Mouse (Mus musculus) left cerebral cortex, postnatal 36 days (tissue): ENCODE data around the gene Dpagt1. TPM values are rescaled to one million over a fixed set of nuclear protein-coding genes. Genes with fewer than 3 reads are reported as not detected.
"Not testable (repeated sequence)": the region's sequence is repeated elsewhere in the genome, so short reads cannot be mapped to it uniquely, and the experiment has no call there.

Source experiments
- DNase-seq, 2 experiments: peaks; one replicate each; pipeline ENCODE4 v3.0.0; 2021 to 2022; ENCODE audit warnings: low spot score in 2 of 2, mixed read lengths in 1 of 2
- intact Hi-C: fragments of 180-260 bp; cut with DNase I; formaldehyde crosslinking; loops from one replicate; pipeline ENCODE4 v1.15.1; 2025
- total RNA-seq, 2 experiments: library from RNA; stranded (reverse); gene quantifications; 2 replicates each; pipeline ENCODE4 v1.2.3; 2021

Gene Dpagt1
- 10 to 100 TPM; 12.3 to 15.8 TPM for total RNA-seq

DNA sequence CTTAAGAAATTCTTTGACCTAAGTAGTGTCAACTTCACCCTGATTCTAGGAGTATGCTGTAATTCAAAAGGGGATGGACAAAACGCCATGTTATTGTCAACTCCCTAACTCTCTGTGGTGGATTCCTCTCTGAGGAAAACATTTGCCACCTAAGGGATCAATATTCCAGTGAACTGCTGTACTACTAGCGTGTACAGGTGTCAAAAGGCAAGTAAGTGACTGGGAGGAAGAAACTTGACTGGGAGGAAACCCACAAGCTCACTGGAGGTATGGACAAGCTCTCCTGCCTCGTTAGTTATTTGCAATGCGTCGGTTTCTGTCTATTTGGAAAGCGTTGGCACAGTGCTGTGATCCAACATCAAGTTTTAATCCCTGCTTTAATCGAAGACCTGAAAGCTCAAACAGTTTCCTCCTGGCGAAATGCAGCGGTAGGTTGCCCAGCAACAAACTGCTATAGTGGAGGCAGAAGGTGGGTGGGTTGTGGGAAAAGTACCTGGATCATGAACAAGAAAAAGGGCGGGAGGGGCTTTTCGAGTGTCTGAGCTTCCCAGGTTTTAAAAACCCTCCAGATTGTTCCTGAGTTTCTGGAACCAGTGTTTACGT, at the start of gene Dpagt1:
Gene Dpagt1, plus strand, starts transcription at position 252 of the 603 bp plus-strand sequence.
- DNase-seq, result no peak
- intact Hi-C loops, result no loop called here

DNA sequence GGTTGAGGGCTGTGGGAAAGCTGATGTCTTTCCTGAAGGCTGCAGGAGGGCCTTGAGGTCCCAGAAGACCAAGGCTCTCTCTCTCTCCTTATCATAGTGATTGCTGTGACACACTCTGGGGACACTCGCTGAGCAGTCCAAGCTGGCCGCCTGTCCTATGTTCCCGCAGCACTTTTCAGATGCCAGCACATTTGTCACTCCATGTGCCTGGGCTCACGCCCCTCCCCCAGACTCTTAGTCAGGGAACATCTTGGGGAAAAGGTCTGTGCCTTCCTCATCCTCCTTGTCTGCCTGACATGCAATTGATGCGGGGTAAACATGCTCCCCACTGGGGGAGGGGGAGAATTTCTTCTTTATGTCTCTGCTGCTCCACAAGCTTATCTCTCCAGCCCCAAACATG, 42.6 kb upstream of the Dpagt1 start:
- intact Hi-C loops, result no loop called here
- no peak for DNase-seq

DNA sequence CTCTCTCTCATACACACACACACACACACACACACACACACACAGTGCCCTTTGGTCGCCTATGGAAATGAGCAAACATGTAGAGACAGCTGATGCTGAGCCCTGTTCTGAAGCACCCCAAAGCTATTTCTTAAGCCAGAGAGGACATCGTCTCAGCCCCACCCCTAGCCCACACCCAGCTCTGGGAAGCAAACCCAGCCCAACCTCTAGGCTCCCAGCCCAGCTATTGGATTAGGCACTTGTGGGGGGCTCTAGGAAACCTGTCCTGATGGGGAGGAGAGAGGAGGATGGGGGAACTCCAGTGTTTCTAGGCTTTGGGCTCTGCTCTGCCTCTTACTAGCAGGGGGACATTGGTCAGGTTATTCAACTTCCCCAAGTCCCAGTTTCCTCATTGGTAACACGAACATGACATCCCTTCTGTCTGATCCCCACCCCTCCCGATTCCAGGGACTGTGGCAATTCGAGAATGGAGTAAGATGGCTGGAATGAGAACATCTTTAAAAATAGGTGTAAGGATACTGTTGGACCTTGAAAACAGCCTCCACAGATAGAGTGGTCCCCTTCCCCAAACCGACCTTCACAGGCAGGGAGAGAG, 39.5 kb upstream of the Dpagt1 start:
- intact Hi-C loops, result no loop called here
- DNase-seq, result no peak

DNA sequence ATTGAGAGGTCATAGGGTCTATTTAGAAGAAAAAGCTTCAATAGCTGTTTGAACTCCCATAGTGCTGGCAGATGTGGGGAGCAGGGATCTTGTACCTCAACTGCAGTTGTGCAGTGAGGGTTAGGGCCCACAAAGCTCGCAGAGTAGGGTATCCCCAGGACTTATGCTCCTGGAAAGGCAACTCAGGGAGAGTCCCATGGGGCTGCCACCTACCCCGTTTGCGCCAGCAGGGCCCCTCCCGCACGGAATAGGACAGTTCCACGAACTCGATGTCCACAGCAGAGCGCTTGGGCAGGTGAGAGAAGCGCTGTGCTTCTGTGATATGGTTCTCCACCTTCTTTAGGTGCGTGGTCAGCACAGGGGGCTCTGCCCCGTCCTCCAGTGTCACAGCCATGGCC, 38.8 kb upstream of the Dpagt1 start:
- DNase-seq, result peak in 1 of 2 experiments; percentile 18
- intact Hi-C loops, result no loop called here

DNA sequence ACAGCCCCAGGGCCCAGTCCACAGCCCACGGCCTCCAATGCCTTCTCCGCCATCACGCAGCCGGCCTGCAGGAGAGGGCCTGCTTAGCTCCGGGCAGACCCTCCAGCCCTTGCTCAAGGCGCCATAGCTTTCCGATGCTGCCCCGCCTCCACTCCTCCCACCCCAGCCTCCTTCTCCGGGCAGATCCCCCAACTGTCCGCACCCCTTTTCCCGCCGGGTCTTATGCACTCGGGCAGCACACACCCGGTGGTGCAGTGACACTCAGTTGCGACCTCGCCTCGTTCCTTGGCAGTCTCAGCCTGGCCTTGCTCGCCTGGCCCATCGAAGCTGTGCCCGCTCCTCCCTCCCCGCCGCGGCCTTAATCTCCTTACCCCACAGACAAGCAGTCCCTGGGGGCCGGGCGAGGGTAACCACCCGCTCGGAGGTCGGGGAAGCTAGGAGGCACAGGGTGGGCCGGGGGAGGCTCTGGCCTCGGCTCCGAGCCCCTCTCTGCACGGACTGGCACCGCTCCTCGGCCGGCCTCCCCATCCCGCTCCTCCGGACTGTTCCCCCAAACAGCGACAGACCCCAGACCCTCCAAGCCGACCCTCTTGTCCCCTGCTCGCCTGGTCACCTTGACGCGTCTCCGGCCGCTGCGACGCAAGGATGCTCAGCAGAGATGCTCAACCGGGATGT, 38.3 kb upstream of the Dpagt1 start:
- peak; percentile 36 to 52 for DNase-seq
- intact Hi-C loops, result no loop called here

DNA sequence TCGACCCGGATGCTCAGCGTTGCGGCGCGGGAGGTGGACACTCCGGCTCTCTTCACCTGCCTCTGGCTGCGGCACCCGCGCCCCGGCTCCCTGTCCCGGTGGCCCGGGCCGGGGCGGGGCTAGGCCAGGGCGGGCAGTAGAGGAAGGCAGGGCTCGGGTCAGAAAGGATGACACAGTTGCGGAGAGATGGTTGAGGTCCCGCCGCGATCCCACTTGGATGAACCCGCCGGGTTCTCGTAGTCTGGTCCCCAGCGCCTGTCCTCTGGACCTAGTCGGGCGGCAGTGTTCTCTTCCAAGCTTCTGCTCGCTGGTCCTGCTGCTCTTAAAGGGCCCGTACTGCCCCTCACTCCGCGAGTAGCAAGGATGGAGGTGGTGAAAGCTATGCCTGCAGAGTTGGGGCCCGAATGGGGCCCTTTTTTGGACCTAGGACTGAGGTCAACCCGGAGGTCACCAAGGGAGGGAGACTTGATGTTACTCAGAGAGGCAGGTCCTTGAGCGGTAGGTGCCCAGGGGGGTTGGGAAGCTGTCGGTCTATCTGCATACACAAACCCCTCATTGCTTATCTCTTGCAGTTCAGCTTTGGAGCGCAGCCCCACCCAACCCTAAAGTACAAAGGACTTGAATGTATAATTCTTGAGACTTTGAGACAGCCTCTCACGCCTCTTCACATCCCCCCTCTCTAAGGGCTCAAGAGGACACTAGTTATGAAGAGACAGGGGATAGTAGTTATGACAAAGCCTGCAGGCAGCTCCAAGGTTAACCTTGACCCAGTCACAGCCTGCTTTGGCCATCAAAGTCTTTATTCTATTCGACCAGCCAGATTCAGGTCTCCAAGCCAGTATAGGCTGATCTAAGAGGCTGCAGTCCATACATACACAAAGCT, 37.5 kb upstream of the Dpagt1 start, which contains the start of gene Abcg4:
Gene Abcg4, minus strand, starts transcription at position 540 of the 883 bp plus-strand sequence.
- intact Hi-C loops, result no loop called here
- peak; percentile 66 to 75 for DNase-seq

DNA sequence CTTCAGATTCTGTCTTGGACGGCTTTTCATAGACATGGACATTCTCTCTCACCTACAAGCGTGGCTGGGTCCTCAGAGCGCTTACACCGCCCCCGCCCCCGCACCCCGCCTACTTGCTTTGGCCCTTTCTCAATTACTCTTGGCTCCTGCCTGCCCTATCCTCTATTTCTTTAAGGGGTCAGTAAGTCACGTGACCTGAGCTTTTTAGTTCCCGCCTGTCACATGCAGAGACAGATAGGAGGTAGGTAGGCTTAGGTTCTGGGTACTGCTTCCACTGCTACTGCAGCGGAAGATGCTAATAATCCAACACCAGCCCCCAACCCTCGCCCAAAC, 36.9 kb upstream of the Dpagt1 start:
- DNase-seq, result no peak
- intact Hi-C loops, result no loop called here

DNA sequence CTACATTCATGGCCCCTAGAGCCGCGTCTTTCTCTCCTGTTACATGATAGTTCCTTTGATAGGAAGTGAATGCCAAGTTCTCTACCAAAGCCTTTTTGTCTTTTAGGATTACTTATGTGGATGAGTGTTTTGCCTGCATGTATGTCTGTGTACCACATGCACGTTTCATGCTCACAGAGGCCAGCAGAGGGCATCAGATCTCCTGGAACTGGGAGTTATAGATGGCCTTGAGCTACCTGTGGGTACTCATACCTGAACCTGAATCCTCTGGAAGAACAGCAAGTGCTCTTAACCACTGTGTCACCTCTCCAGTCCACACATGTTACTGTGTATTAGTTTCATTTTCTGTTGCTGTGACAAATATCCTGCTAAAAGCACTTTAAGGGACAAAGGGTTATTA, 33.3 kb upstream of the Dpagt1 start:
- DNase-seq, result no peak
- intact Hi-C loops, result no loop called here

DNA sequence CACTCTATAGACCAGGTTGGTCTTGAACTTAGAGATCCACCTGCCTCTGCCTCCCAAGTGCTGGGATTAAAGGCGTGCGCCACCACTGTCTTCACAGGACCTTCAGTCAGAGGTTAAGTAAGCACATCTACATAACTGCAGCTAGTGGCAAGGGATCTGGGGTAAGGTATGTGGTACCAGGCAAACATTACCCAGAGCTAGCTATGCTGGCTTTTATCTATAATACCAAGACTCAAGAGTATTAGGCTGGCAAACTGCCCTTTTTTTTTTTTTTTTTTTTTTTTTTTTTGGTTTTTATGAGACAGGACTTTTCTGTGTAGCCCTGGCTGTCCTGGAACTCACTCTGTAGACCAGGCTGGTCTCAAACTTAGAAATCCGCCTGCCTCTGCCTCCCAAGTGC, 25.8 kb upstream of the Dpagt1 start:
- DNase-seq, intact Hi-C loops: not testable (repeated sequence)

DNA sequence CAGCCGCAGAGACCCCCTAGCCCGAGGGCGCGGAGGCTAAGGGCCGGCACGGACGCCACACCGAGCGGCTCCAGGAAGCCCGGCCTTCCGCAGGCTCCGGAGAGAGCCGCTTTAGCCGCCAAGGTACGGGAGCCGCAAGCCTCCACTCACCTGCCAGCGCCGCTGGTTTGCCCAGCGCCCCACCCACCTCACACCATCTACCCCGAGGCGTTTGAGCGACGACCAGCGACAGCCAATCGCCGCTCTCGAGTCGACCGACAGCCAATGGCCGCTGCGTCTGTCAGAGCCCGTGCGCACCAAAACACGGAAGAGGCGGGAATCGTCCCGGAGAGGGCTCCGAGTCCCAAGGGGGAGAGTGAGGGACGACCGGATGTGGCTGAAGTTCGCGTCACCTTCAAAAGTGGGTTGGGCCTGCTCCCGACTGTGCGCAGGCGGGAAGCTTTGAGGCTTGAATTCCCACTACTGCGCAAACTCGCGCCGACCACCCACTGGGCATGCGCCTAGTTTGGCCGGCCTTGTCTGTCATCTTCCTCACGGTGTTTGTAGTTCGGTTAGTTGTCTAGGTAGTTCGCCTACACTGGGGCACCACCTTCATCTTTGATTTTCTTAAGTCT, 20.2 kb upstream of the Dpagt1 start, which contains the start of gene Hinfp:
Gene Hinfp, minus strand, starts transcription at position 206 of the 614 bp plus-strand sequence.
- peak; percentile 98 for DNase-seq
- intact Hi-C loops, result no loop called here

DNA sequence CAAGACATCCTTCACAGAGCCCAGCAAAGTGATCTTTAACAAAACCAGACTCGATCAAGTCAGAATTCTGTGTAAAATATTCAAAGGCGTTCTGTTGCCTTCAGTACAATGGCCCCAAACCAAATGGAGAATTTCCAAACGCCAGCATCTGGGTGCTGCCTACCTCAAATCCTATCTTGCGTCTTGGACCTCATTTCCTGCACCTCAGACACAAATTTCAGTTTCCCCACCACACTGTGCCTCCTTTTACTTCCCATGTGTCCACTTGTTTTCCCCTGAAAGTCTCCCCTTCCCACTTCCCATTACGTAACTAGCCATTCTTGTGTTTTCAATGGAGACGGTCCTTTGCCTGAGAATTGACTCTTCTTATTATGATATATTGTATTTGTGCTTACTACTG, 19.3 kb upstream of the Dpagt1 start:
- DNase-seq, result no peak
- intact Hi-C loops, result no loop called here

DNA sequence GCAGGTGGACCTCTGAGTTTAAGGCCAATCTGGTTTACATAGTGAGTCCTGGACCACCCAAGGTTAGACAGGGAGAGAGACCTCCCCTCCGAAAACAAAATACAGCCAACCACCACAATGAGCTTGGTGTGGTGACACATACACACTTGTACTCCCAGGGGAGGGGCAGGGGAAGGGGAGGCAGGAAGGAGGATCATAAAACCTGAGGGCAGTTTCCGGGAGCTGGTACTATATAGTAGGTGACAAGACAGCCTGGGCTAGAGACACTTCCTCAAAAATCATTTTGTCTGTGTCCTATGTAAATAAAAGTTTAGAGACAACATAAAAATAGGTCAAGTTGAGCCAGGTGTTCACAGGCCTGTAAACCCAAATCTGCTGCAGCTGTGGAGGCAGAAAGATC, 18.6 kb upstream of the Dpagt1 start:
- intact Hi-C loops, result no loop called here
- no peak for DNase-seq

DNA sequence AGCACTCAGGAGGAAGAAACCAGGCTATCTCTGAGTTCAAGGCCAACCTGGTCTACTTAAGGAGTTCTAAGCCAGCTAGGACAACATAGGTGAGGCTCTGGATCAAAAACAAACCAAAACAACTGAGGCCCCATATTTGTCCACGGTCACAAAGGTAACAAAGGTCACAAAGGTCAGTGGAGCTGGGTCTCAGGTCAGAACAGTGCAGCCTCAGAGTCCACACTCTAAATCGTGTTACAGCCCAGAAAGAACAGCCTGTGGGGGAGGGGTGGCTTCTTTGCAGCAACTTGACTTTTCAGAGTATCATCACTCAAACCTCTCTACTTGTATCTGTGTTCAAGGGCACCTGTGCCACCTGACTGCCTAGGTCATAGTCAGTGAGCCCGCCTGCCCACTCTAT, 16.1 kb upstream of the Dpagt1 start:
- intact Hi-C loops, result no loop called here
- DNase-seq, result no peak

DNA sequence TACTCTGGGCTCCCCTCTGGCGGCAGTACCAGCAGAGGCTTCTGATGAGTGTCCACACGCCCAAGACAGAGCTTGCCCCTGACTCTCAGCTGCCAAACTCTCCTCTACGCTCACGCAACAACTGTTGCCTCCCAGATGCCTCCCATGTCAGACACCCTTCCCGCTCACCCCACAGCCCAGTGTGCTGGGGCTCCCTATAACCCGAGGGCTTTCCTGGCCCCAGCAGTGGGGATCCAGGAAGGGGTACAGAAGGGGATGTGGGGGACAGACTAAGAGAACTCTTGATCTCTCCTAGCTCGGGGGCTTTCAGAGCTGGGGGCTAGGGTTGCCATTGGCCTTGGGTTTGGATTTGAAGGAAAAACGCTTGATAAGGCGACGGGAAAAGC, 15.1 kb upstream of the Dpagt1 start:
- no peak for DNase-seq
- intact Hi-C loops, result no loop called here

DNA sequence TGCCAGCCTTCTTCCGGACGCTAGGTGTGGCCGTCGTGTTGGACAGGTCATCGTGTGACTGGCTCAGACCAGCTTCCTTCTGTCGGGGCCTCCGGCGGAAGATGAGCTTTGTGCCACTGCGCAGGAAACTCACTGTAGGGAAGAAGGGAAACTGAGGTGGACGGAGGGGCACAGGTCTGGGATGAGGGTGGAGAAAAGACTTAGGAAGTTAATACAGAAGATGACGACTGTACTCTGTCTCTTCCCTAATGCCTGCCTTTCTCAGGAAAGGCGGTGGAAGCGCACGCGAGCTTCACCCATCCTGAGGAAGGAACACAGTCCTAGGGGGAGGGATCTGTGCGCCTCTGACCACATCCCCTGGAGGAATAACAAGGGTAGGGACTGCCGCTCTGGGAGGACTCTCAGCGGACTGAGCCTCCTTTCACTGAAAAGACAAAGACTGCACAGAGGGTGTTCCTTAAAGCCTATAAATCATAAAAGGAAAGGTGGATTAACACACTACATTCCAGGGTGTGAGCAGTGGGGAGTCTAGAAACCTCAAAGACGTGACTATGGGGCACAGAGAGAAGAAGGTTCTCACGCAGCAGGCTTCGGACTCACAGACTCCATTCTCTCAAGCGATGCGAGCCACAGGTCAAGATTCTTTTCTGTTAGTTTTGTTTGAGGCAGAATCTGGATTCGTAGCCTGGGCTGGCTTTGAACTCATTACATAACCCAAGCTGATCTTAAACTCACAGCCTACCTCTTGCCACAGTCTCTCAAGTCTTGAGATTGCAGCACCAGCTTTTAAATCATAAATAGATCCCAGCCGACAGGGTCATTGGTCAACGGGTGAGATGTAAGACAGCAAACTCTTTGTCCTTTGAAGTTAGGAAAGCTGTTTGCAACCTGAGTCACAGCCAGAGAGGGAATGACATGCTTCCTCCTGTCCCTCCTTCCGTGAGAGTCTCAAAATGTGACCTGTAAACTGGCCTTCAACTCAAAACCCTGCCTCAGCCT, 14.4 kb upstream of the Dpagt1 start:
- no peak for DNase-seq
- intact Hi-C loops, result no loop called here

DNA sequence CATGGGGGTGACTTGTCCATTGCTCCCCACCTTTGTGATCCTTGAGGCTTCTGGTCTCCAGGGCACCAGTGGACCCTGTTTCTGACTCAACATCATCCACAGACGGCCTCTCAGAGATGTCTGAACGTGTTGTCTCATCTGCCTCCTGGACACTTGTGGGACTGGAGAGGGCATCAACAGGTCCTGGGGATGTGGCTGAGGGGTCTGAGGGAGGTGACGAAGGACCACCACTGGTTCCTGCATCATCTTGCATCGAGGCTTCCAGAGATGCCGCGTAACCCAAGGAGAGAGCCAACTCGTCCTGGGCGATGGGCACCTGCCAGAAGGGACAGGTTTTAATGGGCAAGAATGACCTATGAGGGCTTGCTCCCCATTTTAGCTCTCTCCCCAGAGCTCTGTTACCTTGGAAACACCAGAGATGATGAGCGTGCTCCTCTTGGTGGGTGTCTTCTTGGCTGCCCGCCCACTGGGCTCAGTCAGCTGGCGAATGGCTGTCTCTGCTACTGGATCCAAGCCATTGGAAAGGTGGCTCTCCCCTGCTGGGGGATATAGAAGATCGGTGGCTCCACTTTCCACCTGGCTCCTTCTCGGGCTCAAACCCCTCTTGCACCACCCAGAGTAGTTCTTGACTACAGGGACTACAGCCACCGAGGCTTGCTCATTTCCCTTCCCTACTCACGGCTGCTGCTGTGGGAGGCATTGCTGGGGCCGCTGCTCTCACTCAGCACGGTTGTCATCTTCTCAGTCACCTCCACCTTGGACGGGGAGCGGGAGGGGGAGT, 12.2 kb upstream of the Dpagt1 start:
- intact Hi-C loops, result no loop called here
- peak; percentile 80 to 84 for DNase-seq

DNA sequence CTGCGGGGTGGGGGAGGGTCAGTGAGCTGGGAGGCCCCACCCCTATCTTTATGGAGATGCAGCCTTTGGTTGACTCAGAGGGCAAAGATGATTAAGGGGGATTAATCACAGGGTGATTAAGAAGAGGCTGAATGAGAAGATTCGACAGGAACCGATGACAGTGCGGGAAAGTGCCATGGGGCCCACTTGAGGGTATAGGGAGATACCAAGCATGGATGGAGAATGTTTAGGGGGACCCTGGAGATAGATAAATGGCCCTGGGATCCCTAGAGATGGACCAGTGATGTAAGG, 11.6 kb upstream of the Dpagt1 start:
- intact Hi-C loops, result no loop called here
- DNase-seq, result no peak

DNA sequence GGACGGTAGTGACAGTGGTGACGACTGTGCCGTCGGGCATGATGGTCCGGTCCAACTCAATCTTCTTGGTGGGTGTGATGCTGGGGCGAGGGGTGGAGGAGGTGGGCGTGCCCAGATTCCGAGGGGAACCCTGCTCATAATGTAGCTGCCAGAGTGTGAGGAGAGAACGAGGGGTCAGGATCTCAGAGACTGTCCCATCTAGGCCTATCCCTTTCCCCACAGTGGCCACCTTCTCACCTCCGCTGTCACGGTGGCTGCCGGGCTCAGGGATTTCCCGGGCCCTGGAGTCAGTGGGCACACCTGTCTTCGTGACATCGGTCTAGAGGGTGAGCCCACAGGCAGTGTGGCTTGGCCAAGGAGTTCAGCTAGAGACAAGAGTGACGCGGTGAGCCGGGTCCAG, 10.9 kb upstream of the Dpagt1 start:
- intact Hi-C loops, result no loop called here
- no peak for DNase-seq
